Mouse (Mus musculus): Measurements from ENCODE around the gene Rinl. TPM values are rescaled to one million over a fixed set of nuclear protein-coding genes. Genes with fewer than 3 reads are reported as not detected.
A peak's percentile ranks its signal among the peaks of the same experiment; 100 is the strongest.

Rinl gene
- polyA plus RNA-seq, 1 experiment from 2014 or later, result 1.8 TPM

GRCm38 (mm10) chr7:28820358-28821260 is 31.8 kb downstream of the Rinl start:
- no peak overlapping the region for H3K4me2 ChIP-seq (replicated peaks)
- no peaks in the 10 kb centered on the region for H3K9me3 ChIP-seq
- 45% methylated on average over 12 of the region's 12 CpGs for WGBS
- no peak overlapping the region for H3K9ac ChIP-seq (replicated peaks)
- no peak overlapping the region for H3K4me3 ChIP-seq
- H3K27me3 ChIP-seq, result no peaks in the 10 kb centered on the region
- no peak for ATAC-seq (replicated peaks)
- H3K4me1 ChIP-seq, result peaks cover 29% of the 10 kb centered on the region
- H3K27ac ChIP-seq (replicated peaks), result no peak overlapping the region
- peaks cover 72% of the 10 kb centered on the region for H3K36me3 ChIP-seq

GRCm38 (mm10) chr7:28821261-28821831 is 32.6 kb downstream of the Rinl start:
- WGBS, result 68% methylated on average over 10 of the region's 10 CpGs

GRCm38 (mm10) chr7:28822556-28822955 is 33.8 kb downstream of the Rinl start:
- no peak overlapping the region for H3K4me3 ChIP-seq
- no peaks in the 10 kb centered on the region for H3K27me3 ChIP-seq
- H3K27ac ChIP-seq (replicated peaks), result no peak overlapping the region
- peaks cover 52% of the 10 kb centered on the region for H3K36me3 ChIP-seq
- no peak overlapping the region for H3K4me2 ChIP-seq (replicated peaks)
- peaks cover 21% of the 10 kb centered on the region for H3K4me1 ChIP-seq
- no peaks in the 10 kb centered on the region for H3K9me3 ChIP-seq
- no peak overlapping the region for H3K9ac ChIP-seq (replicated peaks)
- no peak for ATAC-seq (replicated peaks)
- WGBS, result 55% methylated on average over 1 of the region's 1 CpGs

More at GRCm38 (mm10) chr7:28821261-28821831, 32.6 kb downstream of the Rinl start:
- Histone ChIP-seq H3K36me3 (peaks cover 64% of the 10 kb centered on the region), H3K4me3 (no peak overlapping the region), H3K9ac (replicated peaks) (no peak overlapping the region), H3K4me2 (replicated peaks) (no peak overlapping the region), H3K27me3 (no peaks in the 10 kb centered on the region), H3K27ac (replicated peaks) (peak overlapping the region; percentile 13), H3K9me3 (no peaks in the 10 kb centered on the region), H3K4me1 (peaks cover 32% of the 10 kb centered on the region)
- ATAC-seq (replicated peaks), result no peak

- H3K27me3 ChIP-seq, result no peaks in the 10 kb centered on the region
- peaks cover 45% of the 10 kb centered on the region for H3K36me3 ChIP-seq
- no peak overlapping the region for H3K9ac ChIP-seq (replicated peaks)
- no peak for ATAC-seq (replicated peaks)
- no peak overlapping the region for H3K4me3 ChIP-seq
- H3K4me2 ChIP-seq (replicated peaks), result no peak overlapping the region
- H3K27ac ChIP-seq (replicated peaks), result 0 out of 2 replicates have a peak overlapping the region, but pooled peaks have one; percentile 9
- no peaks in the 10 kb centered on the region for H3K9me3 ChIP-seq
- peaks cover 15% of the 10 kb centered on the region for H3K4me1 ChIP-seq
- WGBS, result 55% methylated on average over 10 of the region's 10 CpGs
Observed at GRCm38 (mm10) chr7:28822993-28823903, 34.5 kb downstream of the Rinl start.

- H3K4me1 ChIP-seq, result peaks cover 12% of the 10 kb centered on the region
- H3K4me2 ChIP-seq (replicated peaks), result no peak overlapping the region
- no peaks in the 10 kb centered on the region for H3K9me3 ChIP-seq
- H3K36me3 ChIP-seq, result peaks cover 38% of the 10 kb centered on the region
- H3K27me3 ChIP-seq, result no peaks in the 10 kb centered on the region
- no peak for ATAC-seq (replicated peaks)
- H3K4me3 ChIP-seq, result no peak overlapping the region
- WGBS, result 57% methylated on average over 2 of the region's 2 CpGs
- 0 out of 2 replicates have a peak overlapping the region, but pooled peaks have one; percentile 67 for H3K27ac ChIP-seq (replicated peaks)
- H3K9ac ChIP-seq (replicated peaks), result no peak overlapping the region
Observed at GRCm38 (mm10) chr7:28823932-28824331, 35.2 kb downstream of the Rinl start.

GRCm38 (mm10) chr7:28824941-28825685 is 36.3 kb downstream of the Rinl start, which contains the start of gene Ech1:
Ech1 (plus strand) TSS chr7:28825217.
- Histone ChIP-seq H3K9ac (replicated peaks) (peak within 1 kb of the TSS; percentile 57), H3K36me3 (peaks cover 33% of the 10 kb centered on the region), H3K4me3 (peak within 1 kb of the TSS; percentile 52), H3K27ac (replicated peaks) (peak within 1 kb of the TSS; percentile 67), H3K9me3 (no peaks in the 10 kb centered on the region), H3K27me3 (no peaks in the 10 kb centered on the region), H3K4me1 (peaks cover 12% of the 10 kb centered on the region), H3K4me2 (replicated peaks) (peak within 1 kb of the TSS; percentile 47)
- ATAC-seq (replicated peaks), result peak; percentile 82
- WGBS, result 3% methylated on average over 33 of the region's 33 CpGs

GRCm38 (mm10) chr7:28825686-28826401 is 37.1 kb downstream of the Rinl start:
- Histone ChIP-seq H3K36me3 (peaks cover 29% of the 10 kb centered on the region), H3K4me2 (replicated peaks) (peak overlapping the region; percentile 47), H3K9ac (replicated peaks) (peak overlapping the region; percentile 57), H3K27ac (replicated peaks) (peak overlapping the region; percentile 67), H3K9me3 (no peaks in the 10 kb centered on the region), H3K4me3 (peak overlapping the region; percentile 52), H3K27me3 (no peaks in the 10 kb centered on the region), H3K4me1 (peaks cover 12% of the 10 kb centered on the region)
- ATAC-seq (replicated peaks), result no peak
- WGBS, result 64% methylated on average over 11 of the region's 11 CpGs

GRCm38 (mm10) chr7:28826402-28826772 is 37.6 kb downstream of the Rinl start:
- 92% methylated on average over 7 of the region's 7 CpGs for WGBS
- no peak overlapping the region for H3K4me2 ChIP-seq (replicated peaks)
- no peak overlapping the region for H3K27ac ChIP-seq (replicated peaks)
- H3K9me3 ChIP-seq, result no peaks in the 10 kb centered on the region
- H3K4me3 ChIP-seq, result no peak overlapping the region; the same call in 1 of the 2 replicates
- H3K4me1 ChIP-seq, result peaks cover 12% of the 10 kb centered on the region
- no peaks in the 10 kb centered on the region for H3K27me3 ChIP-seq
- no peak for ATAC-seq (replicated peaks)
- H3K36me3 ChIP-seq, result peaks cover 26% of the 10 kb centered on the region
- no peak overlapping the region for H3K9ac ChIP-seq (replicated peaks)

- 40% methylated on average over 3 of the region's 3 CpGs for WGBS
- Histone ChIP-seq H3K9me3 (no peaks in the 10 kb centered on the region), H3K27ac (replicated peaks) (no peak overlapping the region), H3K4me3 (no peak overlapping the region), H3K27me3 (no peaks in the 10 kb centered on the region), H3K4me1 (peaks cover 12% of the 10 kb centered on the region), H3K36me3 (peaks cover 19% of the 10 kb centered on the region), H3K9ac (replicated peaks) (no peak overlapping the region), H3K4me2 (replicated peaks) (no peak overlapping the region)
- no peak for ATAC-seq (replicated peaks)
Observed at GRCm38 (mm10) chr7:28827338-28827737, 38.6 kb downstream of the Rinl start.

GRCm38 (mm10) chr7:28829821-28830220 is 41.1 kb downstream of the Rinl start:
- Histone ChIP-seq H3K27ac (replicated peaks) (no peak overlapping the region), H3K36me3 (peaks cover 12% of the 10 kb centered on the region; the same call in 1 of the 2 replicates), H3K9me3 (no peaks in the 10 kb centered on the region), H3K4me1 (peaks cover 8% of the 10 kb centered on the region), H3K4me2 (replicated peaks) (no peak overlapping the region), H3K27me3 (no peaks in the 10 kb centered on the region), H3K4me3 (no peak overlapping the region), H3K9ac (replicated peaks) (no peak overlapping the region)
- no peak for ATAC-seq (replicated peaks)
- 89% methylated on average over 8 of the region's 8 CpGs for WGBS

GRCm38 (mm10) chr7:28830981-28831380 is 42.2 kb downstream of the Rinl start:
- no peak for ATAC-seq (replicated peaks)
- WGBS, result 93% methylated on average over 5 of the region's 5 CpGs
- H3K4me2 ChIP-seq (replicated peaks), result no peak overlapping the region
- no peak overlapping the region for H3K9ac ChIP-seq (replicated peaks)
- peaks cover 2% of the 10 kb centered on the region for H3K4me1 ChIP-seq
- no peak overlapping the region for H3K27ac ChIP-seq (replicated peaks)
- no peak overlapping the region for H3K4me3 ChIP-seq
- no peaks in the 10 kb centered on the region for H3K9me3 ChIP-seq
- peaks cover 12% of the 10 kb centered on the region; the same call in 1 of the 2 replicates for H3K36me3 ChIP-seq
- no peaks in the 10 kb centered on the region for H3K27me3 ChIP-seq
